Mouse (Mus musculus) T-cell, adult 66 days (primary cell): ENCODE results near the gene Tbc1d10c. TPM values are rescaled to one million over a fixed set of nuclear protein-coding genes. Genes with fewer than 3 reads are reported as not detected.

Experiments
- total RNA-seq, 2 experiments: library from RNA; stranded (reverse); gene quantifications; 3 replicates in 1 of 2; 4 replicates in 1 of 2; pipeline ENCODE4 v1.2.4; 2023

Tbc1d10c gene
- total RNA-seq, result 100 to 1,000 TPM; 292 to 316 TPM

DNA sequence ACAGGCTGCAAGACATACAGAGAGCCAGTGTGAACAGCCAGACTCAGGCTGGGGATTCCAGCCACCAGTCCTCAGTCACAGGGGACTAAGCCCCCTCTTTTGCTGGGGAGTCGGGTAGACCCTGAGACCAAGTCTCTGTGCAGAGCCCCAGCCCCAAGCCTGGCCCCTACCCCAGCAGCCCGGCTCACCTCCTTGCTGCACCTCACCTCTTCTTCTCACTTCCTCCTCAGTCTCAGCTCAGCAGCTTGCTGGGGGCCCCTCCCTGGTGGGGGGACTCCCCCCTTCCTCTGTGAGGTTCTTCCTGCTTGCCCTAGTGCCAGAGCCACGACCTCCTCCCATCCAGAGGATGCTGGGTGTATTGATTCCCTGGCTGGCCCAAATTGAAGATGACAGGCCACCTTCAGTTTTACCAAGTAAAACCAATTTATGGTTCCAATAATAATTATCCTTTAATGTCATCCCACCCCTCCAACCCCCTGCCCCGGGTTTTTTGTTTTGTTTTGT is at the start of gene Tbc1d10c:
Tbc1d10c (minus strand) TSS at position 454 of the 504 bp plus-strand sequence.

DNA sequence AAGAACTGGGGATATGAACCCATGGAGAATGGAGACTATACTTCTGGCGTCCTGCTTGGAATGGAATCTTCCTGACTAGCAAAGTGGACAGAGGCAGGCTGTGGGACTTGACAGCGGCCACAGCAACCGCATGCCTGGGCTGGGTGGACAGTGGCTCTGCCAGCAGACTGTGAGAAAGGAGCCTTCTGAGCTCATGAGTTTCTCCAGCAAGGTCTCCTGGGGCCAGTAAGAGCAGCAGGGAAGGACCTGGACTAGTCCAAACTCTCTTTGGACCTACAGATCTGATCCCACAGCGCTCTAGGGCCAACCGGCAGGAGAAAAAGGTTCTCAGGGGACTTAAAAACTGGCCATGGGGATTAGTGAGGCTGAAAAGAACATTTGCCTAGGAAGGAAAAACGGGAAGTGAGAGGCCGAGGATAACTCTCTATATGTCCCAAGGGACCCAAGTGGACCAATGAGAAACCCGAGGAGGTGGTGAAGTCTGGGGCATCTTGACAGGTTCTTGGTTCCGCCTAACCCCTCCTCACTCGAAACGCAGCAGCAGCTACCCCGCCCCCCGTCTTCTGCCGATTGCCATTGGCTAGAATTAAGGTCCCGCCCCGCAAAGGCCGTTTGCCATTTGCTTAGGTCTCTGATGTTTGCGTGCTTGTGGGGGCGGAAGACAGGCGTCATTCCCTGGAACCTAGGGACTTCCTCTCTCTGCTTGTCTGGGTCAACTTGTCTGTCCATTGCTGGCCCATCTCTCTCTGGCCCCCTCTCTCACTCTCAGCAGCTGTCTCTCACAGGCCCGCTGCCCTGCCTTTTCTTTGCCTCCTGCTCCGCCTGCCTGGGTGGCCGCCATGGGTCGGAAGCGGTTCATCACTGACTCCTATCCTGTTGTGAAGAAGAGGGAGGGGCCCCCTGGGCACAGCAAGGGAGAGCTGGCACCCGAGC is 40.4 kb upstream of the Tbc1d10c start, which contains the start of gene Pold4:
Pold4 (plus strand) TSS at position 647 of the 933 bp plus-strand sequence.

DNA sequence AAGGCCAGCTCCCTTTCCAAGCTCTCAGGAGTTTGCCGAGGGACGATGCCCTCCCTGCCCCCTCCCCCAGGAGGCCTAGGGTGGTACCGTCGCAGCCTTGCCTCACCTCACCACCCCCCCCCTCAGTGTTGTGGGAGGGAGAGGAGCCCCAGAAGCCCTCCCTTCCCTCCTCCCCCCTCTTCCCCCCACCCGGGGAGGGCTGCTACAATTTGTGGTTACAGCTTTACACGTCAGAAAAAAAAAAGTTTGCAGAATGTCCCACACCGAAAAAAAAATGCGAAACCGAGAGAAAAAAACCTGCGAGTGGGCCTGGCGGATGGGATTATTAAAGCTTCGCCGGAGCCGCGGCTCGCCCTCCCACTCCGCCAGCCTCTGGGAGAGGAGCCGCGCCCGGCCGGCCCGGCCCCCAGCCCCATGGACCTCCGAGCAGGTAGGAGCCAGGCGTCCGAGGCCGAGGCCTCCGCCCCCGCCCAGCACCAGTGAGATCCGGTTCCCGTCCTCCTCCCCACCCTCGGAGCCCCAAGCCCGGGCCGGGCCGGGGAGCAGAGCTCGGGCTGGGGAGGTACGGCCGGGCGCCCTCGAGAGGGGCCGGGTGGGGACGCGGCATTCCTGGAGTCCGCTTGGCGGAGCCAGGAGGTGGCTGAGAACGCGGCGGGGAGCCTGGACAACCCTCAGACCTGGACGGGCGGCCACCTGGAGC is 23.1 kb upstream of the Tbc1d10c start, which contains the start of the genes Clcf1 and AC109138.7:
Clcf1 (plus strand) TSS at position 168 of the 700 bp plus-strand sequence.
AC109138.7 (plus strand) TSS at position 287 of the 700 bp plus-strand sequence.

DNA sequence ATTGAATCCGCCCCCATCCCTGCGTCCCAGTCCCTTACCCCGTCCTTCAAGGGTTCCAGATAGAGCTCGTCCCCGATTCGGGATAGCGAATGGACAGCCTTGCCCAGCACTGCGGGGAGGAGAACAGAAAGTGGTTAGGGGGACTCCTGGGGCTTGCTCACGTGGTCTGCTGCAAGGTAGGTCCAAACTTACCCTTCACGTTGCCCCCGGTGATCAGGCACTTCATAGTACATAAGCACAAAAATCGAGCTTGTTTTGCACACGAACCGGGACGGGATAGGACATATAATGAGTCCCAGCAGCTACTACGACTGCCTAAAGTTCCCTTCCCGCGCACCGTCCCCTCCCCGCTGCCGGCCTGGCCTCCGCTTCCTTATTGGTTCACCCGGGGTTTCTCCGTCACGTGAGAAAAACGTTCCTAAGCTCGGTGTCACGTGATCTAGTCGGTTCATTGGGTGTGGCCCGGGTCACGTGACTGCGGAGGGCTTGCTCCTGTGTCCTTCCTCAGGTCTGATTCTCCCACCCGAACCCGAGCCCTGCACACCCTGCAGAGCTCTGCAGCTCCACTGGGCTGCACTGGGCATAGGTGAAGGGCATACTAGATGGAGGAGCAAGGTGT is 10.3 kb upstream of the Tbc1d10c start, which contains the start of gene Rad9a:
Rad9a (minus strand) TSS at position 372 of the 619 bp plus-strand sequence.

DNA sequence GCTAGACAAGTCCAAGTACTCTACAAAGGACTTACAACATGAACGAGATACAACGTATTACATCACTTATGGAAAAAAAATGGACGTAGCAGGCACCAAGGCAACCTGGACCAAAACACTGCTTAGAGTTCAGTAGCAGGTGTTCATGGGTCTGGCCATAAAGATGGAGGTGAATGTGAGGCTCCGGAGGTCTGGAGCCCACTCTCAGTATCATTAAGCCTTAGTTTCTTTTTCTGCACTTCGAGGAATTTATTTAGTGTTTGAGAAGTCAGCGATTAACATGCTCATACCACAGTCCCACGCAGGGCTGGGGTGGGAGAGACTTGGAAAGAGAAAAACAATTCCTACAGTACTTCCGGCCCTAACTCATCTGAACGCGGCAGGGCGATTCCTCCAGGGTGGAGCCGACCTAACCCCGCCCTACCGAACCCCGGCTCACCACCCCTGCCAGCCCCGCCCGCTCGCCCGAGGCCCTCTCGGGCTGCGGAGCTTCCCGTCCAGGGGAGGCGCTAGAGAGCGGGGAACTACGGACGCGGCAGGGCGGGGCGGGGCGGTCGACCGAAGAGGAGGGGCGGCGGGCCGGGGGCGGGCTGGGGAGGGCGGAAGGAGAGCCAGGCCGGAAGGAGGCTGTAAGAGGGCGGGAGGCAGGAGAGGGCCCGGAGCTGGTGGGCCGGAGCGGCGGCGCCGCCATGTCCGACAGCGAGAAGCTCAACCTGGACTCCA is 605 bp upstream of the Tbc1d10c start, which contains the start of gene Ppp1ca:
Ppp1ca (plus strand) TSS at position 538 of the 723 bp plus-strand sequence.

DNA sequence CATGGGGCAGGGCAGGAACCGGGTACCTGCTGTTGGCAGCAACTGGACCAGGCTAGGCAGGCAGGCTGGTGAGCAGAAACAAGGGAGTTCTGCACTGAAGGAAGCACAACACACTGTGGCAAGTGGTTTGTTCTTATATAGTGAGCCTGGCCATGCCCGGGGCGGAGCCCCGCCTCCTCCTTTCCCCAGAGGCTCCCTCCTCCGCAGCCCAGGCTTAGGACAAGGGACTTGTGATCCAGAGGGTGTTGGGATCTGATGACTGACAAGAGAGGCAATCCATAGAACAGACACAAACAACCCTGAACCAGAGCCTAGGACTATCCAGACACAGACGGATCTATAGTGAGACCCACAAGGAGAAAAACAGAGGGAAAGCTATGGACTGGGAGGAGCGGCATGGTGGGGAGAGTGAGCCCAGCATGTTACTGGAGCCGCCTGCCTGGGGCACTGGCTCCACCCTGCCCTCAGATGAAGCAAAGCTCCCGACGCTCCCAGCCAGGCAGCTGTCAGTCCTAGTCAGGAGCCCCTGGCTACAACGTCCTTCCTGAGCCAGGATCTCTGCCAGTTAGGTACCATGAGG is 15.6 kb downstream of the Tbc1d10c start, which contains the start of gene Carns1:
Carns1 (minus strand) TSS at position 112 of the 580 bp plus-strand sequence.

DNA sequence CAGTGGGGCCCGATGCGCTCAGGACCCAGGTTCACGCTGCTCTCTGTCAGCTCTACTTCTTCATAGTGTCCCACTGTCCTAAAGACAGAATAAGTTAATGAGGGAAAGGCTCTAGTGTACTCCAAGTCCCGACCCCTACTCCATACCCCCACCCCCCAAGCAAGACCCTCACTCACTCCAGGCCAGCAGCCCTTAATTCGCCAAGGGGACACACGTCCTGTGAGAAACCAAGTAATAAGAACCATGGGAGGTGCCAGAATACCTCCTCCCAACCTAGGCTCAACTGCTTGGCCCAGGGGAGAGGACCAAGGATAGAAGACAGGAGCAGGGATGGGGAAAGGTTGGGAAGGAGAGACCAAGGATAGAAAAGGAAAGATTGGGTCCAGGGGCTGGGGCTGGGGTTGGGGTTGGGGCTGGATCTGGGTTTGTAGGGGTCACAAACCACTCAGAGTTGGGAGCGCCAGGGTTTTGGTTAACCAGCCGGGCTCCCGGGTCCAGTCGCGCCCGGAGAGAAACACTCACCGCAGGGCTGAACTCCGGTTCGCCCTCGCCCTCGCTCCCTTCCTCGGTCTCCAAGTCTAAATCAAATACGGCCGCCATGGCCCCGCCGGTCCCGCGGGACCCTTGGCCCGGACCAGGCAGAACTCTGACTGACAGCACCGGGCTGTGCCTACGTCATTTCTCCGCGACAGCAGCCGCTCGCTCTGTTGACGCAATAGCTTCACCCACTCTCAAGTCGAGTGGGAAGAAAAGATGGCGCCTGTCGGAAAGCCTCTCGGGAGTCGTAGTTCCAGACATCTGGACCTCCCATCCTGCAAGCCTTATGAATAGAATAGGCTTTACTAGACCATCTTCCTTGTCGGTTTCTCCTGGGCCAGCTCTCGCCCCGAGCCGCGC is 28.2 kb downstream of the Tbc1d10c start, which contains the start of gene Rps6kb2:
Rps6kb2 (minus strand) TSS at position 709 of the 897 bp plus-strand sequence.

DNA sequence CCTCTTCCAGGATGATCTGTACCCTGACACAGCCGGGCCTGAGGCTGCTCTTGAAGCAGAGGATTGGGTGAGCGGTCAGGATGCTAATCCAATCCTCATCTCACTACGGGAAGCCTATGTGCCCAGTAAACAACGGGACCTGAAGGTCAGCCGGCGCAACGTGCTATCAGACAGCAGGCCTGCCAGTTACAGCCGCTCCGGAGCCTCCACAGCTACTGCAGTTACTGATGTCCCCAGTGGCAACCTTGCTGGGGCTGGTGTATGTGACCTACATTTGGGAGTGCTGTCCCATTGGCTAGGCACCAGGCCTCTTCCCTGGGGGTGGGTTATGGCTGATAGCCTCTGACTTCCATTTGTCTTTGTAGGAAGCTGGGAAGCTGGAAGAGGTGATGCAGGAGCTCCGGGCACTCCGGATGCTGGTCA is 37.8 kb downstream of the Tbc1d10c start, which contains the start of gene Ptprcap:
Ptprcap (plus strand) TSS at position 373 of the 423 bp plus-strand sequence.

DNA sequence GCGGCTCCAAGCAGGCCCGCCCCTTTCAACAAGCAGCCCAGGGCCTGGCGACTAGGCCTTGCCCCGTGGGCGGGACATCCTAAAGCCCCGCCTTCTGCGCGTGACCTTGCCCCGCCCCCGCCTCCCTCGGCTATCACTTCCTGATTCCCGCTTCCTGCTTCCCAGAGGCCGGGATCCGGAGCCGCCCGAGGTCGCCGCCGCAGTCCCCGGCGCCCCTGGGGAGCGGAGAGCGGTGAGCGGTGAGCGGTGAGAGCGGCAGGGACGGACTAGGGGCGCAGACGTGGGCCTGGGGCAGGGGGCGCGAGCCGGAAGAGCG is 42.6 kb downstream of the Tbc1d10c start, which contains the start of gene Coro1b:
Coro1b (plus strand) TSS at position 129 of the 316 bp plus-strand sequence.

DNA sequence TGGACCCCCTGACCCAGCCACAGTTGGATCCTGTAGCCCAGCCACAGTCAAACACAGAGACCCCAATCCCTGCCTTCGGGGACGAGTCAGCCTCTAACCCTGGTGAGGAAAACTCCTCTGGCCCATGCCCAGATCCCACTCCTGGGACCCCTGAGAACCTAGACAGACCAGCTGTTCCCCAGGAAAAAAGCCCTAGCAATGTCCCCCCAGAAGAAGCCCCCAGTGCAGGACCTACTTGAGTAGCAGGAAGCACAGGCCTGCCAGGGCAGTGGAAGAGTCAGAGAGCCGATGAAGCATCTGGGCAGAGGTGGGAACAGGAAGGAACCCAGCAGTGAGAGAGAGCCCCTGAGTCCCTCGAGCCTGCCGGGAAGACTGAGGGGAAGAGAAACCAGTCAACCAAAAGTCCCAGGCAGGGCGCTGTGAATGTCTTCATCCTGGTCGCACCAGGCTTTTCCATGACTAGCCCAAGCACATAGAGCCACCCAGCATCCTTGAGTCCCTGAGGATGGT is 47.3 kb downstream of the Tbc1d10c start, which contains the start of gene Cabp4:
Cabp4 (minus strand) TSS at position 275 of the 510 bp plus-strand sequence.

DNA sequence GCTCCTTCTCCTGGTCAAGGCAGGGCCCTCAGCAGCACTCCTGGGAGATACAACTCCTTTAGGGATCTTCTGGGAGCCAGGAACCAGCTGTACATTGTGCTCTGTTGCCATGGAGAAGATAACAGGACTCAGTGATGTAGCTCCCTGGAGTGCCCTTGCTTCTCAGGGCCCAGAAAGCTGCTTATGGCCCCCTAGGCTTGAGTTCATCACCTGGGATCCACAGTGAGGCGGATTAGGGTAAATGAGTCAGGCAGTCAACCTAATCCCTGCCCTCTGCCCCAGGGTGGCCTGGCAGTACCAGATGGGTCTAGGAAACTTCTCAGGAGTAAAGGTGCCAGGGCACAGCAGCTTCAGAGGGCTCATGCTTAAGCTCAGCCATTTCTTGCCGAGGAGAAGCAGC is 51.6 kb downstream of the Tbc1d10c start, which contains the start of gene Gpr152:
Gpr152 (plus strand) TSS at position 342 of the 400 bp plus-strand sequence.

Other genes with a start within 250 kb of the Tbc1d10c start
- gene Aldh3b3, start 232.6 kb downstream of the Tbc1d10c start, total RNA-seq, result not detected
- gene Aldh3b2, start 219.0 kb downstream of the Tbc1d10c start, total RNA-seq, result not detected
- not detected for gene Acy3, start 204.7 kb downstream of the Tbc1d10c start, total RNA-seq
- not detected for gene Tbx10, start 198.5 kb downstream of the Tbc1d10c start, total RNA-seq
- 1 to 10 TPM; 5.1 to 8.8 TPM for gene Nudt8, start 190.7 kb downstream of the Tbc1d10c start, total RNA-seq
- 1 to 10 TPM; 1.2 to 1.4 TPM for gene Gm49405, start 190.7 kb downstream of the Tbc1d10c start, total RNA-seq
- 1 to 10 TPM; 3.3 to 3.8 TPM for gene Doc2g, start 188.0 kb downstream of the Tbc1d10c start, total RNA-seq
- gene Ndufv1, start 178.5 kb downstream of the Tbc1d10c start, total RNA-seq, result 10 to 100 TPM; 92.7 to 97.9 TPM
- gene Gstp1, start 153.3 kb downstream of the Tbc1d10c start, total RNA-seq, result 100 to 1,000 TPM; 219 to 238 TPM
- gene Gstp2, start 145.3 kb downstream of the Tbc1d10c start, total RNA-seq, result 10 to 100 TPM; 26.7 to 30.7 TPM
- 10 to 100 TPM; 28.7 to 37.1 TPM for gene Gstp3, start 131.7 kb downstream of the Tbc1d10c start, total RNA-seq
- gene Cabp2, start 109.7 kb downstream of the Tbc1d10c start, total RNA-seq, result not detected
- 100 to 1,000 TPM; 166 to 171 TPM for gene Cdk2ap2, start 94.1 kb downstream of the Tbc1d10c start, total RNA-seq
- 100 to 1,000 TPM; 322 TPM for gene Pitpnm1, start 91.3 kb downstream of the Tbc1d10c start, total RNA-seq
- 100 to 1,000 TPM; 144 to 147 TPM for gene Aip, start 65.4 kb downstream of the Tbc1d10c start, total RNA-seq
- 1 to 10 TPM in 1 of 2 experiments, under 1 TPM in 1; 0.99 to 1.7 TPM for gene Gpr152, start 51.5 kb downstream of the Tbc1d10c start, total RNA-seq
- gene Cabp4, start 47.3 kb downstream of the Tbc1d10c start, total RNA-seq, result not detected
- 100 to 1,000 TPM; 127 to 139 TPM for gene Coro1b, start 42.7 kb downstream of the Tbc1d10c start, total RNA-seq
- gene Ptprcap, start 37.7 kb downstream of the Tbc1d10c start, total RNA-seq, result 100 to 1,000 TPM; 313 to 348 TPM
- gene Rps6kb2, start 27.9 kb downstream of the Tbc1d10c start, total RNA-seq, result 10 to 100 TPM; 34.8 to 49.8 TPM
- gene Carns1, start 15.8 kb downstream of the Tbc1d10c start, total RNA-seq, result 10 to 100 TPM; 68.8 to 73.6 TPM
- gene Ppp1ca, start 781 bp upstream of the Tbc1d10c start, total RNA-seq, result 100 to 1,000 TPM; 386 to 415 TPM
- gene Rad9a, start 10.4 kb upstream of the Tbc1d10c start, total RNA-seq, result 10 to 100 TPM; 46.6 to 54.9 TPM
- gene Clcf1, start 23.0 kb upstream of the Tbc1d10c start, total RNA-seq, result 100 to 1,000 TPM; 139 to 167 TPM
- gene AC109138.7, start 23.1 kb upstream of the Tbc1d10c start, total RNA-seq, result not detected
- gene Pold4, start 40.6 kb upstream of the Tbc1d10c start, total RNA-seq, result 10 to 100 TPM; 50.8 to 51.4 TPM
- gene Ssh3, start 77.9 kb upstream of the Tbc1d10c start, total RNA-seq, result 10 to 100 TPM; 17.8 to 18.9 TPM
- gene Ankrd13d, start 91.9 kb upstream of the Tbc1d10c start, total RNA-seq, result 10 to 100 TPM; 19.0 to 20.5 TPM
- 100 to 1,000 TPM; 399 to 431 TPM for gene Grk2, start 114.9 kb upstream of the Tbc1d10c start, total RNA-seq
- gene Kdm2a, start 207.0 kb upstream of the Tbc1d10c start, total RNA-seq, result 100 to 1,000 TPM; 155 to 160 TPM
- gene Rhod, start 248.1 kb upstream of the Tbc1d10c start, total RNA-seq, result 1 to 10 TPM in 1 of 2 experiments, under 1 TPM in 1; 0.39 to 1.8 TPM